Mouse (Mus musculus): Measurements from ENCODE around the gene Abr.

The Abr gene

DNA sequence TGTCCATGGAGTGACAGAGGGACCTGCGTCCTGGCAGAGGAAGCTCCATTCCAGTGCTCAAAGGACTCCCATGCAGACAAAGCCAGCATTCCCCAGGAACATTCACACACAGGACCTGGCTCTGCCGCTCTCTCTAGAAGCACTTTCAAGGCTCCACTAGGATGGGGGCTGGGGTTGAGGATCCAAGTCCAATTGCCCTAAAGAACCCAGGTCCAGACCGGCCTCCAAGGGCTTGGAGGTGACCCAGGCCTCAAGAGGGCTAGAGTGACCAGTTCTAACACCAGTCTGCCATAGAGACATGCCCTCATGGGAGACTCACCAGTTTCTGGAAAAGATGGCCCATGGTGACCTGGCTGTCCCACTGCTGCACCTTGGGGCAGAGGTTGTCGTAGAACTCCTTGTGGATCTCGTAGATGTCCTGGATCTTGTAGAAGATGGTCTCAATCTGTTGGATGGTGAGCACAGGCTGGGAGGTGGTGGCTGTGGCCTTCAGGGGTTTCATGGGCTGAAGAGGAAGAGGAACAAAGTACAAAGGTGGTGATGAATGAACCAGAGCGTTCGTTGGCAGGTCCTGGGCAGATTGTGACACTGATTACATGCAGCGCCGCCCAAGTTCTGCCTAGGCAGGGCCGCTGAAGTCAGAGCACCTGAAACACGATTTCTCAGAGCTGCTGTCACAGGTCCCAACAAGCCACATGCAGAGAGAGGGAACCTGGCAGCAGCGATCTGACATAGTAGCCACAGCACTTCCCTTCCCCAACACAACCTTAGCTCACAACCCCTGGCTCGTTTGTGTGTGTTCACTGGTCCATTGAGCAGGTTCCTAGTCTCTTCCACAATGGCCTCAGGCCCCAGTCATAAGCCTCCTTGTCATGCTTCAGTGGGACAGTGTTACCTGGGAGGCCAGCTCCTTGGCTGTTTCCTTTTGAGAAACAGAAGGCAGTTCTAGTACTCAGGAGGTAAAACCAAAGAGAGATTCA lies 143.1 kb downstream of the Abr start:
- ChIA-PET POLR2A (interaction anchor here in 3 of 4 experiments (0.5 to 2.4 kb wide), 8 partner anchors 9 to 353 kb away, joined by 3 to 6 read pairs (median 4); no protein-coding TSS in a partner anchor), CTCF (interaction anchor here in 2 of 4 experiments (0.9 to 1.2 kb wide), 2 partner anchors 23 to 24 kb away, joined by 3 read pairs; no protein-coding TSS in a partner anchor)

DNA sequence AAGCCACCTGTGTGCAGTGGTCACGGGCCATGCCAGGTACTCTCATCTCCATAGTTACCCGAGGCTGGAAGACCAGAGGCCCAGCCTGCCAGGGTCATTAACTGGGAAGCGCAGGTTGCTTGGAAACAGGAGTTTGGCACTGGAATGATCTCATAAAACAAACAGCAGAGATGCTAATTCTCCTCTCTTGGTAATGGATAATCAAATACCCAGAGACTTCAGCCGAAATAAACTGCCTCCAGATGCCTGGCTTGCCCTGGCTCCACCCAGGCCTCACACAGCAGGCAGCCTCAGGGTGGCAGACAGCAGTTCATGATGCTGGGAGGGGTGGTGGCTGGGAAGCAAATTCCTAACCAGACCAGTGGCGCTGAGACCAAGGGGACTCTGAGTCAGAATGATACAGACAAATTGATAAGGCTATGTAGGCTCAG lies 145.0 kb downstream of the Abr start:
- ChIA-PET CTCF (interaction anchor here in 1 of 4 experiments (1.0 kb wide), 1 partner anchor 22 kb away, joined by 4 read pairs; no protein-coding TSS in a partner anchor), POLR2A (interaction anchor here in 1 of 4 experiments (0.7 to 1.7 kb wide), 5 partner anchors 8 to 70 kb away, joined by 3 read pairs; partner anchors contain the start of gene Timm22)

DNA sequence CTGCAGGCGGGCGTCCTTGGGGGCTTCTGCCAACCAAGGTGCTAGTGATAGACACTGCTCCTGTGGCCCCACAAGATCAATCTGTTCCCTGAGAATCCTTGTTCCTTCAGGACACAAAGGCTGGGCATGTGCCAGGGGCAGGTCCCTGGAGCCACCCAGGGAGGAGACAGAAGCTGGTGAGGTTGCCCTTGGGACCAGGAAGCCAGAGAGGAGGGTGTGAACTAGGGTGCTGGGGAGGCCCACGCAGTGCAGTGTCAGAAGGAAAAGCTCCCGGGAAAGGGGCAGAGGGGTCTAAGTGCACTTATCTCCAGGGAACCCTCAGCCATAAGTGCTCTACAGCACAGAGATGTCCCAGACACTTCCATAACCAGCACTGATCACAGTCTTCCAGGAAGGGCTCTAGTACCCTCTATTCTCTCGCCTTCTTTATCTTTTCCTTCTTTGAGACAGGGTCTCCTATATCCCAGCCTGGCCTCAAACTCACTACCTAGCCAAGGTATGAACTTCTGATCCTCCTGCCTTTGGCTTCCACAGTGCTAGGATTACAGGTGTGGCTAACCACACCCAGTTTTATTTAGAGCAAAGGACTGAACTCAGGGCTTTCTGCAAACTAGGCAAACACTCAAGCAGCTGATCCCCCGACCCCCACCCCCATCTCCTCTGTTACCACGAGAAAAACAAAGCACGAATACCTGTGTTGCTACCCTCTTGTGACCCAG lies 145.6 kb downstream of the Abr start:
- POLR2A ChIA-PET, result interaction anchor here in 2 of 4 experiments (0.7 to 1.2 kb wide), 4 partner anchors 8 to 28 kb away, joined by 3 to 5 read pairs (median 3); no protein-coding TSS in a partner anchor
- CTCF ChIA-PET, result interaction anchor here in 1 of 4 experiments (0.6 kb wide), 1 partner anchor 22 kb away, joined by 3 read pairs; no protein-coding TSS in a partner anchor

DNA sequence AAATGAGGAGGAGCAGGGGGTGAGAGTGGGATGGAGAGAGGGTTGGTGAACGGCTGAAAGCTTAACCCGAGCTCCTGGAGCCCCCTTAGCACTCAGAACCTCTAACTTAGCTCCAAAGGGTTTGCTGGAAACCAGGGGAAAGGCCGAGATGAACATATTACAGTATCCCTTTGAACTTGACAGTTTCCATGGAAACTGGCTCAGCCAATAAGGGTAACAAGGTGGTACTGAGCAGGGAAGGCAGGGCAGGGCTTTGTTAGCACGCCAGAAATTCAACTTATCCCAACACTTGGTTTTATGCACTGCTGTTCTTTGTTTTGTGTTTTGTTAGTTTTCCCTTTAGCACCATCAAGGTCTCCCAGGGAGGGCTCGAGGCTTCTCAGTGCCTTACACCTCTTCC lies 149.5 kb downstream of the Abr start:
- CTCF ChIA-PET, result interaction anchor here in 1 of 4 experiments (0.9 to 1.3 kb wide), 2 partner anchors 18 to 26 kb away, joined by 3 read pairs; no protein-coding TSS in a partner anchor
- POLR2A ChIA-PET, result interaction anchor here in 1 of 4 experiments (0.6 to 3.0 kb wide), 3 partner anchors 11 to 72 kb away, joined by 3 to 13 read pairs (median 4); no protein-coding TSS in a partner anchor

DNA sequence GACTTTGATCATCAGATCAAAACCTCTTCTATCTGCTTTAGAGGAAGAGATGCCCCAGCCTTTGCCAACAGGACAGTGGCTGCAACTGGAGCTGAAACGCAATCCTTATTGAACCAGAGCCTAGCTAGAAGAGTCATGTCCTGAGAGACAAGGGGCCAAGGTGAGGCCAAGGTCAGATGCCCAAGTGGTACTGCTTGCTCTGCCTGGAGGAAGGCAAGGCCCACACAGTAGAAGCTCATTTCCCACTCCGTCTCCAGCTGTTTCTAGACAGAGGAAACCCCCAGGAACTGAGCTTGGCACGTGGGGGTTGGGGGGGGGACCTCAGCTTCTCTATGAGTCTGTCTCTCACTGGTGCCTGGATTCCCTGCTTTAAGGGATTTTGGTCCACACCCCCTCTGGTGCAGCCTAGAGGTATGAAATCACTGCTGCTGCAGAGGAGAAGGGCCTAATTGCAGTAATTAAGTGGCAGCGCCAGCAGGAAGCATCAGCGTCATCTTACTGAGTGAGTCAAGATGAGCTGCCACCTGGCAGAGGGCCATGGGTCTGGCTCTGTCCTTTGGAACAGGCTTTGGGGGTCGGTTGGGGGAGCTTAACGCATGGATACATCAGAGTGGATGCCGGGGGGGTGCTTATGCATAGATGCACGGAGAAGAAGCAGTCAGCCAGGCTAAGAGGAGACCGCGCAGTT lies 152.7 kb downstream of the Abr start:
- CTCF ChIA-PET, result interaction anchor here (0.6 to 6.9 kb wide), 7 partner anchors 14 to 176 kb away, joined by 3 to 54 read pairs (median 3); no protein-coding TSS in a partner anchor
- POLR2A ChIA-PET, result interaction anchor here (0.6 to 7.0 kb wide), 21 partner anchors 8 to 458 kb away, joined by 3 to 44 read pairs (median 3); no protein-coding TSS in a partner anchor

DNA sequence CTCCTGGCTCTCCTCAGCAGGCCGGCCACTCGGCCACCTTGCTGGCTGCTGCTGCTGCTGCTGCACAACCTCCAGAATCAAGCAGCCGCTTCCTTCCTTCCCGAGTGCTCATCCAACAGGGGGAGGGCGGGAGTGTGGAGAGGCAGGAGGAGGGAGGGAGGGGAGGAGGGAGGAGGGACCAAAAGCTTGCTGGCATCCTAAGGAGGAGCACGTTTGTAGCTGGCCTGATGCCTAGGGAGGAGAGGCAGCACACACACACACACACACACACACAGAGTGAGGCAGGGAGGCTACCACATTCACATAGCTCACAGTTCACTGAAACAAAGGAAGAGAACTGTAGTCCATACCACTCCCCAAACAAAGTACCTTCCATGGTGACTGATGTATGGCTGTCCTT lies 153.8 kb downstream of the Abr start:
- ChIA-PET CTCF (interaction anchor here in 3 of 4 experiments (0.6 to 6.9 kb wide), 7 partner anchors 12 to 178 kb away, joined by 3 to 54 read pairs (median 4); no protein-coding TSS in a partner anchor), POLR2A (interaction anchor here in 2 of 4 experiments (1.2 to 7.0 kb wide), 5 partner anchors 10 to 83 kb away, joined by 3 to 44 read pairs (median 3); no protein-coding TSS in a partner anchor)

DNA sequence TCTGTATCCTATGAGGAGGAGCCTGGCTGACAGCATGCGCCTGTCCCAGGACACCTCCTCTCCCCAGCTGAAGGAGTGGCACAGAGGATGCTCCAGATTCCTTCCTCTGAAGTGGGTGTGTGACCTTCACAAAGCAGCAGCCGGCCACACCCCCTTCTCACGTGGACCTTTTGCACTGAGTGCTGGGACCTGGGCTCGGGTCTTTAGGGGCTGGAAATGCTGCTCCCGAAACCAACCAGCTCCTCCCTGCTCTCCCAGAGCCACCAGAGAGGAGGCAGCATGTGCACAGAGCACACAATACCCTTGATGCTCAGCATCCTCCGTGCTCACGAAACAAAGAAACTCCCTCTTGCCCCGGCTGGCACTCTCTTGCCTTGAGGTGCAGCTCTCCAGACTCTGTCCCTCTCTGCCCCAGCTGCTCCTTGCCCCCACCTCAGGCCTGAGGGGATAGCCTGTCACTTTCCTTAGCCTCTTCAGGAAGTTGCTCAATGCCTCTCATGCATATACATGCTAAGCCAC lies 154.6 kb downstream of the Abr start:
- POLR2A ChIA-PET, result interaction anchor here in 2 of 4 experiments (0.9 to 7.0 kb wide), 8 partner anchors 9 to 65 kb away, joined by 3 to 44 read pairs (median 4); no protein-coding TSS in a partner anchor
- CTCF ChIA-PET, result interaction anchor here in 3 of 4 experiments (0.6 to 6.9 kb wide), 10 partner anchors 10 to 179 kb away, joined by 3 to 54 read pairs (median 4); no protein-coding TSS in a partner anchor

DNA sequence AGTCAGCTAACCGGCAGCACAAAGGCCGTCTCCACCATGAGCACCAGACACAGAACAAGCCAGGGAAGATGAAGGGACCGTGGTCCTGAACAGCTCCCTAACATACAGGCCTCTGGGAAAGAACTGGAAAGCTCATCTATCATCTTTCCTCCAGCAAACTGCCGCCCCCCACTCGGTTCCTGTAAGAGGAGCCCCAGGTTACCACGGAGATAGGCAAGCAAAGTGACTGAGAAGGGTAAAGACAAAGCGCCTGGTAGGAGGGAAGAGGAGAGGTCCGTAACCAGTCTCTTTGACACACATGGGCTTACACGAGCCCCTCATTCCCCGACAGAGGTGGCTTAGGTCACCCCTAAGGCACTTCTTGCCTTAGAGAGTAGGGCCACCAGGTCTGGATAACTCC lies 155.0 kb downstream of the Abr start:
- CTCF ChIA-PET, result interaction anchor here in 3 of 4 experiments (0.6 to 6.9 kb wide), 7 partner anchors 9 to 179 kb away, joined by 3 to 54 read pairs (median 5); no protein-coding TSS in a partner anchor
- POLR2A ChIA-PET, result interaction anchor here in 2 of 4 experiments (0.9 to 7.0 kb wide), 11 partner anchors 8 to 65 kb away, joined by 3 to 44 read pairs (median 4); no protein-coding TSS in a partner anchor

DNA sequence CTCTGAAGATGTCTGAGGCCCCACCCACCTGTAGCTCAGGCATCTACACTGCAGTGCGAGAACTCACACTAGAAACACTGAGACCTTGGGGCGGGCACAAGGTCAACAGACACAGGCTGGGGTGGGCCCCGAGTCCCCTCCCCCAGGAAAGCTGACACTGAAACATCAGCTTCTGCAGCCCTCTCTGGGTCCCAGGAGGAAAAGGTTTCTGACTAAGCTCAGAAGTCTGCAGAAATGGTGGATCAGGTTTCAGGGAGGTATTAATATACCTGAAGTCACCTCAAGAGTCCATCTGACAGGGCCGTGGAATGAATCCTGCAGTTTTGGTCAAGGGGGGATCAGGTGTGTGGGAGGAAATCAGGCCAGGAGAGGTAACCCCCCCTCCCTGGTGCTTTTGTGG lies 156.2 kb downstream of the Abr start:
- ChIA-PET CTCF (interaction anchor here (0.5 to 6.9 kb wide), 6 partner anchors 9 to 991 kb away, joined by 3 to 54 read pairs (median 8); no protein-coding TSS in a partner anchor), POLR2A (interaction anchor here (0.5 to 7.0 kb wide), 10 partner anchors 9 to 44 kb away, joined by 3 to 44 read pairs (median 4); no protein-coding TSS in a partner anchor)

DNA sequence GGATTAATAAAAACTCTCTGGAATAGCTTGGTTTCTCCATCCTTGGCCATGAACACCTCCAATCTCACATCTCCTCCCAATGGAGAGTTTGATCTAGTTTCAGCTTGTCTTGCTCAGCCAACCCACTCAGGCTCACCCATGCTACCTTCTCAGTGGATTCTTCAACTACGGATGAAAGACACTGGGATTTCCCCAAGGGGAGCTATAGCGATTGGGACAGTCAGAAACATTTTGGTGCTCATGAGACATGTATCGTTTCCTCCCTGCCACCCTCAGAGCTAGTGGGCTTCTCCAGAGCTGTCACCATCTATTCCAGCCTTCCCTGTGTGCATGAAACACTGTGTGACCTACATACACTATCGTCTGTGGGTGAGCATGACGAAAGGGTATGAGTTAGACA lies 160.4 kb downstream of the Abr start:
- ChIA-PET CTCF (interaction anchor here in 2 of 4 experiments (0.9 to 1.2 kb wide), 3 partner anchors 45 to 184 kb away, joined by 3 read pairs; no protein-coding TSS in a partner anchor), POLR2A (interaction anchor here in 1 of 4 experiments (0.9 to 1.2 kb wide), 5 partner anchors 9 to 46 kb away, joined by 3 to 5 read pairs (median 3); no protein-coding TSS in a partner anchor)

DNA sequence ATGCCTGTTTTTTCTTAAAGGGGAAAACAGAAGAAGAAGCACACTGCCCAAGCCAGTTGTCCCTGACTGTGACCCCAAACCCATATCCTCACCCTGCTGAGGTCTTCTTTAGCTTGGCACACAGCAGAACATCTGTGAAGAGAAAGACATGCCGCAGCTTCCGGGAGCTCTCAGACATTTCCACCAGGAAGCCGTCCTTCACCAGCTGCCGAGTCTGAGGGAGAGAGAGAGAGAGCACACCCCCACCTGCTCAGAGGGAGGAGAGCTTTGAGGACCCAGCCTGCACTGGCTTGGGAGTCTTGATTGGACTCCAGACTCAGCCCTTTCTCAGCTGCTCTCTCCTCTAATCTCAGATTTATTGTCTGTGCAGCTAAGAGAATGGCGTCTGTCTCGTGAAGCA lies 160.9 kb downstream of the Abr start:
- POLR2A ChIA-PET, result interaction anchor here in 1 of 4 experiments (1.0 to 1.2 kb wide), 4 partner anchors 9 to 47 kb away, joined by 3 to 5 read pairs (median 3); no protein-coding TSS in a partner anchor

DNA sequence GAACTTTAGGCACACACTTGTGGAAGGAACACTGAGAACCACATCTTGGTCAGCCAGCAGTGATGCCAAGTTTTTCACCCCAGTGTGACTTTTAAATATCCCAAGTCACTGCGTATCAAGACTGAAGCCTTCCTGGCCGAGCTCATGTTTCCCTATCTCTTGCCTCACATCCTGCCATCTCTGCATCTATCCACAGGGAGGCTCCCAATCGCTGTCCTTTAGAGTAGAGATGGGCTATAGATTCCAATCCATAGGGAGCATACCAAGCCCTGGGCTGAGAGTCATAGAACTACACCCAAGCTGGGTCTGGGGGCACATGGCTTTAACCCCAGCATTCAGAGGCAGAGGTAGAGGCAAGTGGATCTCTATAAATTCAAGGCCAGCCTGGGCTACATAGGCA lies 162.6 kb downstream of the Abr start:
- ChIA-PET POLR2A (interaction anchor here in 2 of 4 experiments (0.5 to 4.2 kb wide), 6 partner anchors 8 to 60 kb away, joined by 3 to 22 read pairs (median 4); no protein-coding TSS in a partner anchor), CTCF (interaction anchor here (0.5 to 1.6 kb wide), 8 partner anchors 10 to 187 kb away, joined by 3 to 6 read pairs (median 3); no protein-coding TSS in a partner anchor)

More for the DNA sequence above, 160.9 kb downstream of the Abr start:
- CTCF ChIA-PET, result interaction anchor here in 2 of 4 experiments (0.9 to 1.2 kb wide), 3 partner anchors 46 to 185 kb away, joined by 3 read pairs; no protein-coding TSS in a partner anchor

DNA sequence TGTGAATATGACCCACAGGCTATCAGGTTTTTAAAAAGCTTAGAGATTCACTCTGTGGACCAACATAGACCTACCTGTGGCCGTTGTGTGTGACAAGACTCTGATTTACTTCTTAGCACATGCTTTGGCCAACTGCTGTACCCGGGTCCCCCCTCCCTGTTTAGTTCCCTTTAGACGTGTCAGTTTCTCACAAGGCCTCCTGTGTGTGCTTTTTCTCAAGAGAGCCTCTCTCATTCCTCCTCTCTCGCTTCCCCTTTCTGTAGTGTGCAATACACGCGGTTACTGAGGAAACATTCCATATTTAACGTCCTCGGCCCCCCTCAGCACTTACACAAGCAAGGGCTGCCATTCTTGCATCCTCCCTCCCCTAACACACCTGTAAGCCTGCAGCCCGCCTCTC lies 163.4 kb downstream of the Abr start:
- CTCF ChIA-PET, result interaction anchor here in 2 of 4 experiments (0.5 to 1.6 kb wide), 4 partner anchors 12 to 187 kb away, joined by 3 to 5 read pairs (median 3); no protein-coding TSS in a partner anchor
- POLR2A ChIA-PET, result interaction anchor here in 1 of 4 experiments (1.0 to 4.2 kb wide), 3 partner anchors 9 to 25 kb away, joined by 4 to 22 read pairs (median 4); no protein-coding TSS in a partner anchor

DNA sequence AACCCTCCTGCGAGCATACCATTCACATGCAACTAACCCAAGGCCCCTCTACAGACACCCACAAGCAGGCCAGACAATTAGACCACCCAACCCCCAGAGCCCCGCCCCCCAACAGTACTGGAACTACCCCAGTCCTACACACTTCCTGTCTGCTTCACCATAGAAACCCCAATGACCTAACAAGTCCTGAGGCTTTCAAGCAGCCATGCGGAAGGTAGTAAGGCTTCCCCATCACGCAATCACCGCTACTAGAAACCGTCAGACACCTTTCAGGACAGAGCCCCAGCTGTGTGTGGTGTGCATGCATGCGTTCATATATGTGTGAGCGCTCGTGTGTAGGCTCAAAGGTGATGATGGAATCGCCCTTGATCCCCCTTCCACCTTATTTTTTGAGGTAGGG lies 165.2 kb downstream of the Abr start:
- CTCF ChIA-PET, result interaction anchor here (0.6 to 4.5 kb wide), 76 partner anchors 9 to 1216 kb away, joined by 3 to 70 read pairs (median 5); partner anchors contain the start of genes Gosr1 (in 1 of the 4), Nxn (in 1 of the 4) and Timm22 (in 1 of the 4)

DNA sequence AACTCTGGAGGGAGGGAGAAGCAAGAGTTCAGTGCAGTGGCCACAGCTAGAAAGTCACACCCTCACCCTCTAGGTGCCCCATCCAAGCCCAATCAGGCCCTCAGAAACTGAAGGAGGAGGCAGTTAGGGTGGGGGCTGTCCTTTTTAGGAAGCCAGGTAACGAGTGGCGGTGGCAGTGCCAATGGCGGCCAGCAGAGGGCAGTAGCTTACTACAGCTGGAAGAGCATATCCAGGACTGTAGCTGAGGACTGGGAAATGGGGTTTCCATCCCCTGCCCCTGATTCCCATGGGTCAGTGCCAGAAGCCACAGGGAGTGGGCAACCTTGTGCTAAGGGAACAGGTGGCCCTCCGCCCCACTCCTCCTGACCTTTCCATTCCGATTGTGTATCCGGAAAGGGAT lies 165.9 kb downstream of the Abr start:
- ChIA-PET POLR2A (interaction anchor here (0.5 to 4.2 kb wide), 23 partner anchors 8 to 151 kb away, joined by 3 to 22 read pairs (median 4); no protein-coding TSS in a partner anchor), CTCF (interaction anchor here (0.6 to 4.5 kb wide), 82 partner anchors 10 to 1049 kb away, joined by 3 to 70 read pairs (median 4); partner anchors contain the start of genes Nxn (in 2 of the 4), Gosr1 (in 1 of the 4) and Timm22 (in 1 of the 4))

More for the DNA sequence above, 165.2 kb downstream of the Abr start:
- POLR2A ChIA-PET, result interaction anchor here (0.7 to 4.2 kb wide), 21 partner anchors 10 to 189 kb away, joined by 3 to 22 read pairs (median 4); no protein-coding TSS in a partner anchor

DNA sequence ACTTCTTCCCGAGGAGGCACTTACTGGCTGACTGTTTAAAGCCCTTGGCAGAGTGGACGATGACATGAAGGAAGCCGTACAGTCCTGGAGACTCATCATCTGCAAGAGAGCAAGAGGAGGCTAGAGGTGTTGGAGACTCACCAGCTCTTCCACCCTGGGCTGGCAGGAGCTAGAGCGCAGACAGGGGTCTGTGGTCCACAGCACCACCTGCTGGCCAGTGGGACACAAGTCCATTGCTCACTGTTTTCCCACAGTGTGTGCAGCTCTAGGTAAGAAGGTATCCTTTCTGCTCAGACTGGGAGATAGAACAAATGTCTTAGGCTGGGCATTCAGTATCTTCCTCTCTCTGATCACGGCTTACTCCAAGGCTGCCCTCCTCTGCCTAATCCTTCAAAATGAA lies 167.6 kb downstream of the Abr start:
- POLR2A ChIA-PET, result interaction anchor here (0.6 to 3.0 kb wide), 16 partner anchors 8 to 1136 kb away, joined by 3 to 16 read pairs (median 3); no protein-coding TSS in a partner anchor
- CTCF ChIA-PET, result interaction anchor here (0.5 to 4.5 kb wide), 88 partner anchors 8 to 647 kb away, joined by 3 to 70 read pairs (median 4); partner anchors contain the start of genes Dbil5 (in 1 of the 4), Gemin4 (in 1 of the 4), Nxn (in 1 of the 4) and Timm22 (in 1 of the 4)

All from embryonic stem cell, embryonic (primary cell).